Comparison of ENCODE assay signal across 16 mouse cellular contexts in genomic region chr10:12595379-12595778, GRCm38 (mm10).
"Had no signal": no experiment of that assay in that cellular context is flagged by ENCODE, and none has a peak within 500 bp of the region (broad histone marks: within the 10 kb centered on the region; RNA-seq: fewer than 3 reads in every experiment).

No protein-coding gene starts in this region.

- H3K27ac ChIP-seq: layer of hippocampus, adult 2 months; limb, embryonic 12.5 days; liver, embryonic 13.5 days; lung, embryonic 15.5 days; macrophage; midbrain, embryonic 13.5 days had no signal

- ATAC-seq: liver, postnatal 0 days; midbrain, embryonic 13.5 days had no signal

- H3K9ac ChIP-seq: limb, embryonic 12.5 days; liver, embryonic 13.5 days; liver, postnatal 0 days; lung, embryonic 15.5 days; midbrain, embryonic 13.5 days; neural tube, embryonic 13.5 days had no signal

- DNase-seq: kidney, adult 11 months; kidney, postnatal 10 days; kidney, postnatal 4 days; liver; liver, embryonic 13.5 days; liver, postnatal 0 days; lung, postnatal 14 days; thymus, adult 18-20 months; thymus, postnatal 14 days had no signal

- H3K4me3 ChIP-seq: layer of hippocampus, adult 2 months; limb, embryonic 12.5 days; liver, embryonic 13.5 days; lung, embryonic 15.5 days; megakaryocyte, embryonic 14.5 days; midbrain, embryonic 13.5 days; neural tube, embryonic 13.5 days had no signal

- H3K4me1 ChIP-seq: limb, embryonic 12.5 days; liver, embryonic 13.5 days; lung, embryonic 15.5 days had no signal

- H3K27me3 ChIP-seq: limb, embryonic 12.5 days; liver, embryonic 13.5 days; lung, embryonic 15.5 days; megakaryocyte, embryonic 14.5 days; midbrain, embryonic 13.5 days; neural tube, embryonic 13.5 days had no signal

- H3K36me3 ChIP-seq: limb, embryonic 12.5 days; liver, embryonic 13.5 days; lung, embryonic 15.5 days; midbrain, embryonic 13.5 days; neural tube, embryonic 13.5 days had no signal

- H3K9me3 ChIP-seq: limb, embryonic 12.5 days; liver, embryonic 13.5 days; lung, embryonic 15.5 days; megakaryocyte, embryonic 14.5 days; midbrain, embryonic 13.5 days; neural tube, embryonic 13.5 days had no signal

- H3K4me2 ChIP-seq: limb, embryonic 12.5 days; liver, embryonic 13.5 days; lung, embryonic 15.5 days; midbrain, embryonic 13.5 days; neural tube, embryonic 13.5 days had no signal
